Mouse (Mus musculus) kidney, adult 8-10 months (tissue): ENCODE data around the gene Por.

Source experiments
- DNase-seq, 2 experiments: peaks; one replicate each; pipeline ENCODE4 v3.0.0; 2022

The Por gene

GRCm38 (mm10) chr5:135778471-135779445 lies 108.9 kb downstream of the Por start, which contains the start of gene Mdh2:
TSS of gene Mdh2 (plus strand) at chr5:135778480.
- DNase-seq = peak; percentile 100

GRCm38 (mm10) chr5:135780331-135780730 lies 110.5 kb downstream of the Por start:
- no peak for DNase-seq

GRCm38 (mm10) chr5:135782901-135783300 lies 113.1 kb downstream of the Por start:
- DNase-seq = no peak
